30 mouse cellular contexts compared by ENCODE assay signal in genomic region chr1:171960726-171961125, GRCm38 (mm10). TPM values are rescaled to one million over a fixed set of nuclear protein-coding genes. Genes with fewer than 3 reads are reported as not detected.
DNase-seq lines count a peak whose midpoint lies in the region; ATAC-seq and TF ChIP-seq lines count a peak whose summit lies in the region.
"Had no signal": no experiment of that assay in that cellular context is flagged by ENCODE, and none has a peak within 500 bp of the region (broad histone marks: within the 10 kb centered on the region; RNA-seq: fewer than 3 reads in every experiment).

No protein-coding gene starts in this region.

- TF ChIP-seq EP300 in ES-Bruce4 (IDR thresholded peaks at IDR 0.05; ENCODE audit: insufficient read depth, low read depth, low read length), result 0 out of 2 replicates have a peak, but pooled peaks have one; percentile 6

- no peaks in the 10 kb centered on the region for H3K4me1 ChIP-seq in midbrain, embryonic 11.5 days (ENCODE audit: control insufficient read depth, insufficient read depth, low read length)
- no peaks in the 10 kb centered on the region for H3K4me1 ChIP-seq in midbrain, postnatal 0 days (ENCODE audit: insufficient read depth, low read length)
- H3K4me1 ChIP-seq in ES-Bruce4 (ENCODE audit: control insufficient read depth, insufficient read depth, low read length), result peaks cover 2% of the 10 kb centered on the region
- H3K4me1 ChIP-seq: embryonic facial prominence, embryonic 10.5 days; embryonic facial prominence, embryonic 13.5 days; forebrain, embryonic 12.5 days; forebrain, embryonic 15.5 days; heart, embryonic 12.5 days; heart, embryonic 15.5 days had no signal

- H3K9me3 ChIP-seq in midbrain, embryonic 11.5 days (ENCODE audit: control insufficient read depth, low read length), result no peaks in the 10 kb centered on the region
- no peaks in the 10 kb centered on the region for H3K9me3 ChIP-seq in midbrain, postnatal 0 days (ENCODE audit: low read length)
- H3K9me3 ChIP-seq in ES-Bruce4 (replicated peaks; ENCODE audit: control insufficient read depth, insufficient read depth, low read length, poor library complexity, severe bottlenecking), result no peaks in the 10 kb centered on the region
- H3K9me3 ChIP-seq: embryonic facial prominence, embryonic 10.5 days; embryonic facial prominence, embryonic 13.5 days; forebrain, embryonic 12.5 days; forebrain, embryonic 15.5 days; heart, embryonic 12.5 days; heart, embryonic 15.5 days had no signal

- 91% methylated on average over 5 of the region's 5 CpGs for WGBS in midbrain, embryonic 11.5 days
- 90% methylated on average over 5 of the region's 5 CpGs for WGBS in midbrain, postnatal 0 days

- no peaks in the 10 kb centered on the region for H3K27me3 ChIP-seq in midbrain, embryonic 11.5 days (ENCODE audit: control insufficient read depth, insufficient read depth, low read length)
- H3K27me3 ChIP-seq in midbrain, postnatal 0 days (ENCODE audit: insufficient read depth, low read length), result no peaks in the 10 kb centered on the region
- H3K27me3 ChIP-seq in ES-Bruce4 (ENCODE audit: control insufficient read depth, insufficient read depth, low read length, poor library complexity, severe bottlenecking), result no peaks in the 10 kb centered on the region
- H3K27me3 ChIP-seq: embryonic facial prominence, embryonic 13.5 days; forebrain, embryonic 12.5 days; forebrain, embryonic 15.5 days; heart, embryonic 12.5 days; heart, embryonic 15.5 days had no signal

- TF ChIP-seq CTCF in midbrain, postnatal 0 days (IDR thresholded peaks at IDR 0.05), result no peak
- no peak for TF ChIP-seq CTCF in ES-Bruce4 (IDR thresholded peaks at IDR 0.05; ENCODE audit: low read depth, low read length)

- no peaks in the 10 kb centered on the region for H3K36me3 ChIP-seq in midbrain, embryonic 11.5 days (ENCODE audit: control insufficient read depth, insufficient read depth, low read length)
- H3K36me3 ChIP-seq in midbrain, postnatal 0 days (ENCODE audit: insufficient read depth, low read length), result no peaks in the 10 kb centered on the region
- H3K36me3 ChIP-seq in ES-Bruce4 (ENCODE audit: control insufficient read depth, insufficient read depth, low read length, poor library complexity, severe bottlenecking), result no peaks in the 10 kb centered on the region
- H3K36me3 ChIP-seq: embryonic facial prominence, embryonic 10.5 days; embryonic facial prominence, embryonic 13.5 days; forebrain, embryonic 12.5 days; forebrain, embryonic 15.5 days; heart, embryonic 12.5 days; heart, embryonic 15.5 days had no signal

- H3K4me3 ChIP-seq in midbrain, embryonic 11.5 days (ENCODE audit: low read depth, low read length), result no peak overlapping the region
- H3K4me3 ChIP-seq in midbrain, postnatal 0 days (ENCODE audit: low read depth, low read length), result no peak overlapping the region
- H3K4me3 ChIP-seq in ES-Bruce4 (ENCODE audit: low read depth, low read length), result no peak overlapping the region
- H3K4me3 ChIP-seq: embryonic facial prominence, embryonic 10.5 days; embryonic facial prominence, embryonic 13.5 days; erythroblast, embryonic 14.5 days; forebrain, embryonic 12.5 days; forebrain, embryonic 15.5 days; heart, embryonic 12.5 days; heart, embryonic 15.5 days had no signal

- TF ChIP-seq POLR2A in ES-Bruce4 (IDR thresholded peaks at IDR 0.05; ENCODE audit: insufficient read depth, low read length), result no peak

- ATAC-seq in midbrain, embryonic 11.5 days (ENCODE audit: low FRiP score), result no peak
- no peak for ATAC-seq in midbrain, postnatal 0 days (ENCODE audit: low FRiP score)
- ATAC-seq: CD4-positive, CD25-positive, alpha-beta regulatory T cell, adult 4 months; forebrain, embryonic 15.5 days; hindbrain, postnatal 0 days; inflammation-experienced regulatory T-cells, adult 6 months; intestine, embryonic 16.5 days had no signal

- no peak overlapping the region for H3K4me2 ChIP-seq in midbrain, embryonic 11.5 days
- H3K4me2 ChIP-seq in midbrain, postnatal 0 days (ENCODE audit: low read depth, low read length, poor library complexity, severe bottlenecking), result no peak overlapping the region
- H3K4me2 ChIP-seq: embryonic facial prominence, embryonic 13.5 days; forebrain, embryonic 12.5 days; forebrain, embryonic 15.5 days; heart, embryonic 12.5 days; heart, embryonic 15.5 days; hindbrain, embryonic 14.5 days had no signal

- DNase-seq in midbrain, embryonic 11.5 days (ENCODE audit: low spot score, missing footprints), result peak; percentile 47
- DNase-seq in midbrain, postnatal 0 days (ENCODE audit: low spot score), result no peak
- peak; percentile 84 for DNase-seq in ES-CJ7 (ENCODE audit: low read depth, low spot score)
- peak; percentile 89 for DNase-seq in ZHBTc4 (ENCODE audit: low read depth, low spot score)
- no peak for DNase-seq in kidney, postnatal 10 days
- DNase-seq: adrenal gland, postnatal 10 days; adrenal gland, postnatal 36 days; cerebellum, adult 18-20 months; cerebellum, adult 9-11 months; cerebellum, postnatal 25 days; embryo, embryonic 11 days; gastrocnemius, postnatal 25 days; heart, postnatal 10 days; heart, postnatal 4 days had no signal

- H3K9ac ChIP-seq in midbrain, embryonic 11.5 days (ENCODE audit: low read length), result no peak overlapping the region
- H3K9ac ChIP-seq in midbrain, postnatal 0 days (replicated peaks; ENCODE audit: low read length, poor library complexity, severe bottlenecking), result no peak overlapping the region
- H3K9ac ChIP-seq in ES-Bruce4 (ENCODE audit: low read depth, poor library complexity, severe bottlenecking), result no peak overlapping the region
- H3K9ac ChIP-seq: embryonic facial prominence, embryonic 13.5 days; forebrain, embryonic 12.5 days; forebrain, embryonic 15.5 days; heart, embryonic 12.5 days; heart, embryonic 15.5 days; hindbrain, embryonic 14.5 days had no signal

- H3K27ac ChIP-seq in midbrain, embryonic 11.5 days (ENCODE audit: low read depth, low read length), result no peak overlapping the region
- H3K27ac ChIP-seq in midbrain, postnatal 0 days (ENCODE audit: low read depth, low read length), result no peak overlapping the region
- no peak overlapping the region for H3K27ac ChIP-seq in ES-Bruce4 (ENCODE audit: insufficient read depth, low read length)
- H3K27ac ChIP-seq: embryonic facial prominence, embryonic 10.5 days; embryonic facial prominence, embryonic 13.5 days; forebrain, embryonic 12.5 days; forebrain, embryonic 15.5 days; heart, embryonic 15.5 days; hindbrain, embryonic 14.5 days; hindbrain, postnatal 0 days had no signal

RNA-seq across cellular contexts. Expression of gene Slamf6, which starts 43.4 kb away (rescaled TPM):
- polyA plus RNA-seq in midbrain, embryonic 11.5 days (2014; fragmentation: Nextera tagmentation; extraction: Ambion mirVana), result not detected in 2 replicates
- not detected in 2 replicates for total RNA-seq in midbrain, postnatal 0 days (2014; rRNA removed)
- polyA plus RNA-seq in midbrain, postnatal 0 days (2015; fragmentation: Nextera tagmentation; extraction: Ambion mirVana), result 0.05 and 0.10 TPM in 2 replicates
- polyA plus RNA-seq in ES-Bruce4 (2011; ENCODE audit: insufficient read depth, insufficient read length, low read depth, missing spikeins), result not detected in 2 replicates
- total RNA-seq: gastrocnemius, adult 8-10 months; gastrocnemius, postnatal 25 days; MEL had no signal
- polyA plus RNA-seq: C2C12; embryonic facial prominence, embryonic 10.5 days; forebrain, embryonic 12.5 days; forebrain, embryonic 15.5 days; heart, embryonic 12.5 days had no signal

Comparison
In these comparisons a context has a peak if more than half of its experiments do, and no peak if none do; other contexts are left out.
1. DNase-seq: peak in midbrain, embryonic 11.5 days (single experiment), ES-CJ7 (single experiment) and ZHBTc4 (single experiment); none in midbrain, postnatal 0 days (single experiment) and kidney, postnatal 10 days (single experiment).